Mouse (Mus musculus) ES-E14 (cell line): ENCODE data around the gene 2810006K23Rik. TPM values are rescaled to one million over a fixed set of nuclear protein-coding genes. Genes with fewer than 3 reads are reported as not detected.

Experiments used
- DNase-seq: peaks from one replicate; pipeline ENCODE4 v3.0.0-alpha.2; 2013; ENCODE audit warnings: low read depth, low spot score
- H3K27ac ChIP-seq: 2 replicates; pipeline ENCODE4 v1.5.1; 2012; ENCODE audit warnings: low read depth, mild to moderate bottlenecking, low read length, moderate library complexity, mixed read lengths; ENCODE audit not compliant: poor library complexity, insufficient read depth, severe bottlenecking
- H3K36me3 ChIP-seq: 2 replicates; pipeline ENCODE4 v1.6.1; 2012; ENCODE audit warnings: mild to moderate bottlenecking, low read length, moderate library complexity, mixed read lengths; ENCODE audit not compliant: control insufficient read depth, poor library complexity, insufficient read depth, severe bottlenecking
- H3K4me1 ChIP-seq, 2 experiments: fragments of 150-350 bp in 1 of 2; sonication (generic) in 1 of 2; 2 replicates each; pipeline ENCODE4 v1.6.1; 2012; ENCODE audit warnings: low read length in 2 of 2, mild to moderate bottlenecking in 1 of 2, mixed read lengths in 1 of 2; ENCODE audit not compliant: control insufficient read depth in 2 of 2, insufficient read depth in 2 of 2, poor library complexity in 1 of 2
- H3K4me3 ChIP-seq, 2 experiments: fragments of 150-350 bp in 1 of 2; sonication (generic) in 1 of 2; 2 replicates each; pipeline ENCODE4 v1.5.1; 2012; ENCODE audit warnings: low read length in 2 of 2, low read depth in 1 of 2, mild to moderate bottlenecking in 1 of 2, mixed read lengths in 1 of 2; ENCODE audit not compliant: insufficient read depth in 1 of 2, poor library complexity in 1 of 2, severe bottlenecking in 1 of 2
- H3K9ac ChIP-seq: 2 replicates; pipeline ENCODE4 v1.6.1; 2012; ENCODE audit warnings: low read depth, mild to moderate bottlenecking, low read length, mixed read lengths; ENCODE audit not compliant: poor library complexity, insufficient read depth, severe bottlenecking
- H3K9me3 ChIP-seq: fragments of 150-350 bp; sonication (generic); 2 replicates; pipeline ENCODE4 v1.6.1; 2012; ENCODE audit warnings: low read depth, mild to moderate bottlenecking, low read length; ENCODE audit not compliant: control insufficient read depth, insufficient read depth
- CHD2 ChIP-seq: IDR thresholded peaks from 2 replicates; pipeline ENCODE4 v1.6.1; 2014; ENCODE audit warnings: mild to moderate bottlenecking, low read depth, low read length, inconsistent platforms
- HCFC1 ChIP-seq: IDR thresholded peaks from 2 replicates; pipeline ENCODE4 v1.6.1; 2012; ENCODE audit warnings: low read length, inconsistent platforms, borderline replicate concordance; ENCODE audit not compliant: insufficient read depth
- MAFK ChIP-seq: IDR thresholded peaks from 2 replicates; pipeline ENCODE4 v1.6.1; 2014; ENCODE audit warnings: mild to moderate bottlenecking, low read depth, low read length, inconsistent platforms; ENCODE audit not compliant: insufficient read depth
- ZC3H11A ChIP-seq: IDR thresholded peaks from 2 replicates; pipeline ENCODE4 v1.6.1; 2012; ENCODE audit warnings: low read depth, mild to moderate bottlenecking, inconsistent platforms, low read length, borderline replicate concordance
- ZNF384 ChIP-seq: IDR thresholded peaks from 2 replicates; pipeline ENCODE4 v1.6.1; 2012; ENCODE audit warnings: low read depth, low read length, inconsistent platforms
- in situ Hi-C, 2 experiments: fragments of 600-800 bp; cut with MboI; formaldehyde crosslinking; loops; one replicate each; pipeline ENCODE4 v1.15.1; 2025; ENCODE audit warnings: low sequenced_read_pairs in 2 of 2, inconsistent platforms in 1 of 2; ENCODE audit not compliant: unreplicated experiment in 2 of 2
- total RNA-seq: library from RNA; depleted of rRNA; stranded (reverse); fragments of 300-350 nt; gene quantifications from 2 replicates; pipeline ENCODE4 v1.2.3, GENCODE M21; 2012

2810006K23Rik gene
- total RNA-seq, 1 experiment: 7.3 TPM

DNA sequence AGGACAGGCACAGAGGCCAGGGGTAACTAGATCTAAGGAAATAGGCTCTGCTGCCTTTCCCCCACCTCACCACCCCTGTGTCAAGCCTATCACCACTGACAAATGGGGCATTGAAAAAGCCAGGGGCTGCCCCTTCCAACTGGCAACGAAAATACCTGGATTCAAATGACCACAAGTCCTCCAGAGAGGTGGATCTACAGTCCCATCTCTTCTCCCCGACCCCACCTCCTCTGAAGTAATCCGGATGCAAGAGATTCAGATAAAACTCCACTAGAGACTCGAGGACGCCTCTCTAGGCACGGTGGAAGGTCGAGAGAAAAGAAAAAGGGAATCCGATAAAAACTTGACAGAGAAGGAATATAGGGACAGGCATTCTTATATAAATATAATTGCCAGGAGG is 1.1 kb upstream of the 2810006K23Rik start:
- DNase-seq: no peak
- Histone ChIP-seq H3K9ac (peak overlapping the region; percentile 71; the same call in 1 of the 2 replicates), H3K4me1 (peaks cover 0 to 2% of the 10 kb centered on the region in 2 experiments; a peak in 2 of 4 replicates), H3K9me3 (no peaks in the 10 kb centered on the region), H3K4me3 (peak overlapping the region; percentile 84 to 96), H3K27ac (no peak overlapping the region), H3K36me3 (no peaks in the 10 kb centered on the region; the same call in 1 of the 2 replicates)
- in situ Hi-C loops: no loop called here
- no peak for TF ChIP-seq ZNF384
- TF ChIP-seq CHD2: no peak
- TF ChIP-seq MAFK: no peak
- TF ChIP-seq ZC3H11A: no peak
- TF ChIP-seq HCFC1: no peak

- H3K9me3 ChIP-seq: no peaks in the 10 kb centered on the region
- in situ Hi-C loops: no loop called here
- H3K9ac ChIP-seq: no peak overlapping the region
- no peak overlapping the region for H3K4me3 ChIP-seq
- H3K36me3 ChIP-seq: no peaks in the 10 kb centered on the region
- DNase-seq: no peak
- no peak overlapping the region for H3K27ac ChIP-seq
- no peak for TF ChIP-seq ZNF384
- no peak for TF ChIP-seq CHD2
- H3K4me1 ChIP-seq: peaks cover 0 to 2% of the 10 kb centered on the region in 2 experiments; a peak in 2 of 4 replicates
Measured at GRCm38 (mm10) chr5:124330086-124330485, 2.2 kb downstream of the 2810006K23Rik start.

DNA sequence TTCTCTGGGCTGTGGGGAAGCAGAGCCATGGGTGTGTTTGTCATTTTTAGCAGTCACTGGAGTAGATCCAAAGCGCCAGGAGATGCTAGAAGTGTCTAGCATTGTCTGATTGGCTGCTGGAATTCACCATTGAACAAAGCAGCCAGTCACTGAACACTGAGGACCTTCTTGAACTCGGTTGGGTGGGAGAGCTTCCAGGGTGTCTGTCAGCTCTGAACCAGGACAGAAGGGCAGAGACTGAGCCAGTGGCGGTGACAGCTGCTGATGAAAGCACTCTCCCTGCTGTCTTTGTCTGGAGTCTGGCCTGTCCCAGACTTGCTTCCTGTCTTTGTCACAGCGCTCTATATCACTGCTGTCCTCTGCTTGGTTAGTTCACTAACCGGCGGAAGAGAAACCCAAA is 6.5 kb downstream of the 2810006K23Rik start:
- Histone ChIP-seq H3K9ac (no peak overlapping the region), H3K27ac (no peak overlapping the region), H3K4me1 (0 out of 4 replicates have a peak, but pooled peaks cover 0 to 7% of the 10 kb centered on the region in 2 experiments), H3K9me3 (no peaks in the 10 kb centered on the region), H3K36me3 (no peaks in the 10 kb centered on the region), H3K4me3 (no peak overlapping the region)
- in situ Hi-C loops: no loop called here
- DNase-seq: no peak
- TF ChIP-seq ZC3H11A: no peak

DNA sequence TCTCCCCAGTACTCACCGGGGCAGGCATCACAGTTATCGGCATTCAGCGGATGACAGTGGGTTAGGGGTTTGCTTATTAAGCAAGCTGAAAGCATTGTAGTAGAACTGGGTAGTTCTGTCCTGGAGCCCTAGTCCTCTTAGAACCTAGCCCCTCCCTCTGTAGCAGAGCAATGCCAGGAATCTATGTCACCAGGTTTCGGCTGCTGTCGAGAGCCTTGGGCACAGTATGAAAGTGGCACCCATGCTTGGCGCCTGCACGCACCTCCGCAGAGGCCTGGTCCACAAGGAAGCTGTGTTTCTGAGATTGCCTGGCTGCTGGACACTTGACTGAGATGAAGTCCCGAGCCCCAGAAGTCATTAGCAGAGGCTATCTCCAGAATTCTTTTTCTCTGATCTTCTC is 9.2 kb downstream of the 2810006K23Rik start:
- Histone ChIP-seq H3K36me3 (no peaks in the 10 kb centered on the region), H3K27ac (no peak overlapping the region), H3K9me3 (no peaks in the 10 kb centered on the region), H3K4me3 (no peak overlapping the region), H3K9ac (no peak overlapping the region), H3K4me1 (0 out of 4 replicates have a peak, but pooled peaks cover 0 to 7% of the 10 kb centered on the region in 2 experiments)
- in situ Hi-C loops: no loop called here
- TF ChIP-seq ZC3H11A: no peak
- TF ChIP-seq MAFK: no peak
- no peak for TF ChIP-seq ZNF384
- no peak for TF ChIP-seq CHD2
- no peak for TF ChIP-seq HCFC1
- DNase-seq: no peak

- DNase-seq: no peak
- Histone ChIP-seq H3K27ac (no peak overlapping the region), H3K9ac (no peak overlapping the region), H3K9me3 (no peaks in the 10 kb centered on the region), H3K4me3 (no peak overlapping the region), H3K36me3 (no peaks in the 10 kb centered on the region), H3K4me1 (0 out of 4 replicates have a peak, but pooled peaks cover 0 to 7% of the 10 kb centered on the region in 2 experiments)
- in situ Hi-C loops: no loop called here
- TF ChIP-seq CHD2: no peak
- no peak for TF ChIP-seq ZNF384
- no peak for TF ChIP-seq HCFC1
- no peak for TF ChIP-seq ZC3H11A
- TF ChIP-seq MAFK: no peak
Measured at GRCm38 (mm10) chr5:124337909-124338308, 10.0 kb downstream of the 2810006K23Rik start.
